Mouse (Mus musculus) large intestine, adult 2 months (tissue): Measurements from ENCODE around the gene Gm20937. TPM values are rescaled to one million over a fixed set of nuclear protein-coding genes. Genes with fewer than 3 reads are reported as not detected.
"Not testable (repeated sequence)": the region's sequence is repeated elsewhere in the genome, so short reads cannot be mapped to it uniquely, and the experiment has no call there.

Experiments used
- DNase-seq: peaks from one replicate; pipeline ENCODE4 v3.0.0-alpha.2; 2012; ENCODE audit warnings: low read depth, low spot score
- WGBS: fragments of 180-500 bp; shearing (Covaris S2); methylation state at CpG from one replicate; pipeline ENCODE4 v1.1.7; 2018; 5-methylcytosine and 5-hydroxymethylcytosine counted together
- polyA plus RNA-seq: library from polyadenylated mRNA; depleted of rRNA; stranded (reverse); fragments of >200 nt; gene quantifications from 2 replicates; pipeline ENCODE4 v1.2.3, GENCODE M21; 2012; rRNA removed

Gene Gm20937
- polyA plus RNA-seq, result not detected in 2 replicates

GRCm38 (mm10) chrY:68294798-68295197 lies at the start of gene Gm20937:
Gene Gm20937, minus strand, starts transcription at chrY:68294898.
- no CpG with 5 or more reads among the region's 6 CpGs for WGBS
- DNase-seq, result not testable (repeated sequence)

Other genes starting within 250 kb of the Gm20937 start
- gene Gm20816, start 243.1 kb upstream of the Gm20937 start, polyA plus RNA-seq, result not detected in 2 replicates